Mouse (Mus musculus): Measurements from ENCODE around the gene Selenow.

DNA sequence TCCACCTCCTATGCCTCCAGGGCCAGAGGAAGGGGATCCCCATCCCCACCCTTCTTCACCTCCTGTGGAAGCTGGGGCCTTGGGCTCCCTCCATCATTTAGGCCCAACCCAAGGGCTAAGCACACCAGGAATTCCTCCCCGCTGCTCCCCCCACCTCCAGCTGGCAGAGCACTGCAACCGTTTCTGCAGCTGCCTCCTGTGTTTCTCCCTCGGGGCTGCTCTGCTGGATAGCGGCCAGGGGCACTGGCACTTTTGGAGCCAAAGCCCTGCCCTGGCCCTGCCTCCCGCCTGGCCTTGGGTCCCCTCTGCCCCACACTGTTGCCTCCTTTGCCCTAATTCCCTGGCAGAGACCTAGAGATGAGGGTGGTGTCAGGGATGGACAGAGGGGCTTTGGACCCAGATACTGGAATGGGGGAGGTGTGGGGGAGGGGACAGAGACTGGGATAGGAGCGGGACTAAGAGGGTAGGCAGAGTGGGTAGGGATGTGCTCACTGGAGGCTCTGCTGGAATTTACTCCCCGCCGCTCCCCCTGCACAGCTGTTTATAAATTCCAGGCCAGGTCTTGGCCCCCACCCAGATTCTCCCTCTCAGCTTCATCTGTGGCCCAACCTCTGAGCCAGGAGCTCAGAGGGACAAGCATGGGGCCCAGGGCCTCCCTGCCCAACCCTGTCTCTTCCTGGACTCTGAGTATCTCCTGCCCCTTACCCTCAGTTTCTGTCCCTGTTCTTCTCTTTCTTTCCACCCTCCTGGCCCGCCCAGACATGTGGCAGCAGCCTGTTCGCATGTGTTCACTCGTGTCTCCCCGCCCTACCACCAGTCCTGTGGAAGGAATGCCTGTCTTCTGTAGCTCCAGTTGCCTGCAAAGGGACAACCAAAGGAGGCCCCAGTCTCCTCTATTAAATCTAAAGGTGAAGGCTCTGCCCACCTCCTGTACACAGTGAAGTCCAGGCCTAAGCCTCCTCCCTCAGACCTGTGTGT lies 40.4 kb upstream of the Selenow start:
- TF ChIP-seq CTCF (conservative IDR thresholded peaks at IDR 0.05; ENCODE audit: low read length) (no peak), NANOG (IDR thresholded peaks at IDR 0.05; ENCODE audit: borderline replicate concordance, low read length) (no peak)

All from E14TG2a.4 (cell line).